8 mouse cellular contexts compared by ENCODE assay signal in genomic region chr3:73053451-73053931, GRCm38 (mm10). TPM values are rescaled to one million over a fixed set of nuclear protein-coding genes. Genes with fewer than 3 reads are reported as not detected.
A peak's percentile ranks its signal among the peaks of the same experiment; 100 is the strongest.
DNase-seq lines count a peak whose midpoint lies in the region; ATAC-seq and TF ChIP-seq lines count a peak whose summit lies in the region.

No protein-coding gene starts in this region.

- peak overlapping the region; percentile 73 for H3K4me2 ChIP-seq in kidney, embryonic 15.5 days
- peak overlapping the region; percentile 69 for H3K4me2 ChIP-seq in limb, embryonic 12.5 days

- WGBS in kidney, embryonic 15.5 days: 0% methylated on average over 26 of the region's 26 CpGs
- WGBS in limb, embryonic 12.5 days: 2% methylated on average over 26 of the region's 26 CpGs

- H3K4me3 ChIP-seq in kidney, embryonic 15.5 days (replicated peaks): peak overlapping the region; percentile 44
- H3K4me3 ChIP-seq in embryonic fibroblast, embryonic 13.5 days (ENCODE audit: insufficient read depth, low read length): peak overlapping the region; percentile 60
- peak overlapping the region; percentile 43 for H3K4me3 ChIP-seq in limb, embryonic 12.5 days (replicated peaks)

- no peak for TF ChIP-seq CTCF in embryonic fibroblast, embryonic 13.5 days (IDR thresholded peaks at IDR 0.05; ENCODE audit: borderline replicate concordance, insufficient read depth, low read length)

- H3K27me3 ChIP-seq in kidney, embryonic 15.5 days: peaks cover 60% of the 10 kb centered on the region
- peaks cover 65% of the 10 kb centered on the region for H3K27me3 ChIP-seq in limb, embryonic 12.5 days

- no peaks in the 10 kb centered on the region for H3K36me3 ChIP-seq in kidney, embryonic 15.5 days
- H3K36me3 ChIP-seq in limb, embryonic 12.5 days: no peaks in the 10 kb centered on the region

- peak; percentile 78 for ATAC-seq in kidney, embryonic 15.5 days (replicated peaks; ENCODE audit: low FRiP score)
- peak; percentile 48; the same call in 1 of the 2 replicates for ATAC-seq in limb, embryonic 12.5 days (ENCODE audit: insufficient number of reproducible peaks, insufficient read depth, low FRiP score, low TSS enrichment, low read depth)

- H3K27ac ChIP-seq in kidney, embryonic 15.5 days: no peak overlapping the region
- H3K27ac ChIP-seq in embryonic fibroblast, embryonic 13.5 days (ENCODE audit: insufficient read depth, low read length): no peak overlapping the region
- no peak overlapping the region for H3K27ac ChIP-seq in limb, embryonic 12.5 days

- TF ChIP-seq POLR2A in embryonic fibroblast, embryonic 13.5 days (IDR thresholded peaks at IDR 0.05; ENCODE audit: low read depth, low read length): no peak

- H3K9ac ChIP-seq in kidney, embryonic 15.5 days: no peak overlapping the region
- H3K9ac ChIP-seq in limb, embryonic 12.5 days (replicated peaks): peak overlapping the region; percentile 31; the same call in 1 of the 2 replicates

- DNase-seq in kidney, adult 18-20 months: no peak
- peak; percentile 27 for DNase-seq in cerebellum, adult 11 months
- DNase-seq in retina, postnatal 1 day: peak; percentile 66
- DNase-seq in testis, postnatal 14 days (ENCODE audit: low spot score): no peak
- no peak for DNase-seq in gastrocnemius, postnatal 25 days

- H3K4me1 ChIP-seq in kidney, embryonic 15.5 days: peaks cover 9% of the 10 kb centered on the region
- H3K4me1 ChIP-seq in embryonic fibroblast, embryonic 13.5 days (ENCODE audit: control insufficient read depth, insufficient read depth, low read length): peaks cover 2% of the 10 kb centered on the region; the same call in 1 of the 2 replicates
- H3K4me1 ChIP-seq in limb, embryonic 12.5 days (replicated peaks): peaks cover 11% of the 10 kb centered on the region

- H3K9me3 ChIP-seq in kidney, embryonic 15.5 days (replicated peaks): no peaks in the 10 kb centered on the region
- no peaks in the 10 kb centered on the region for H3K9me3 ChIP-seq in limb, embryonic 12.5 days

RNA-seq across cellular contexts. Expression of gene Slitrk3, which starts 4.1 kb away (rescaled TPM):
- 0.09 and 0.38 TPM in 2 replicates for polyA plus RNA-seq in kidney, embryonic 15.5 days (2015; fragmentation: Nextera tagmentation; extraction: Ambion mirVana)
- 0.14 TPM in 1 of 2 replicates, not detected in the other for polyA plus RNA-seq in embryonic fibroblast, embryonic 13.5 days (2011; ENCODE audit: insufficient read length, low read depth, missing spikeins)
- polyA plus RNA-seq in limb, embryonic 12.5 days (2016; fragmentation: Nextera tagmentation; extraction: Ambion mirVana): 0.17 and 0.41 TPM in 2 replicates
- under 1 TPM in 1 of 2 experiments, not detected in 1; 0.08 TPM for total RNA-seq in gastrocnemius, postnatal 25 days (2021)

Comparison
In these comparisons a context has a peak if more than half of its experiments do, and no peak if none do; other contexts are left out.
1. DNase-seq: peak in cerebellum, adult 11 months (single experiment) and retina, postnatal 1 day (single experiment); none in kidney, adult 18-20 months (single experiment), testis, postnatal 14 days (single experiment) and gastrocnemius, postnatal 25 days (single experiment).
2. Peak in every context shown above with its lines, with median percentiles within 50 percentile points of each other: H3K4me3 ChIP-seq.